Mouse (Mus musculus) neural tube, embryonic 13.5 days (tissue): ENCODE data around the gene Adm2. TPM values are rescaled to one million over a fixed set of nuclear protein-coding genes. Genes with fewer than 3 reads are reported as not detected.
A peak's percentile ranks its signal among the peaks of the same experiment; 100 is the strongest.

ENCODE experiments used
- ATAC-seq: fragments of 200-750 bp; cut with Nextera tagmentation; 2 replicates; pipeline ENCODE4 v1.8.0; 2017; ENCODE audit warnings: low read depth, mild to moderate bottlenecking, moderate TSS enrichment, moderate library complexity
- H3K27ac ChIP-seq: fragments of 300-500 bp; sonication (generic); replicated peaks from 2 replicates; pipeline ENCODE4 v1.5.1; 2015; ENCODE audit warnings: moderate library complexity, mild to moderate bottlenecking, inconsistent platforms
- H3K27me3 ChIP-seq: fragments of 300-500 bp; sonication (generic); 2 replicates; pipeline ENCODE4 v1.6.1; 2015; ENCODE audit warnings: mild to moderate bottlenecking, inconsistent platforms
- H3K36me3 ChIP-seq: fragments of 300-500 bp; sonication (generic); 2 replicates; pipeline ENCODE4 v1.6.1; 2015; ENCODE audit warnings: mild to moderate bottlenecking, inconsistent platforms
- H3K4me1 ChIP-seq: fragments of 300-500 bp; sonication (generic); replicated peaks from 2 replicates; pipeline ENCODE4 v1.6.1; 2015; ENCODE audit warnings: inconsistent platforms
- H3K4me2 ChIP-seq: fragments of 300-500 bp; sonication (generic); 2 replicates; pipeline ENCODE4 v1.6.1; 2015; ENCODE audit warnings: inconsistent platforms, mild to moderate bottlenecking, moderate library complexity
- H3K4me3 ChIP-seq: fragments of 300-500 bp; sonication (generic); 2 replicates; pipeline ENCODE4 v1.5.1; 2015; ENCODE audit warnings: mild to moderate bottlenecking, inconsistent platforms
- H3K9ac ChIP-seq: fragments of 300-500 bp; sonication (generic); 2 replicates; pipeline ENCODE4 v1.6.1; 2015; ENCODE audit warnings: moderate library complexity, mild to moderate bottlenecking, inconsistent platforms
- H3K9me3 ChIP-seq: fragments of 300-500 bp; sonication (generic); 2 replicates; pipeline ENCODE4 v1.6.1; 2016; ENCODE audit warnings: inconsistent platforms
- WGBS: fragments of 180-500 bp; shearing (Covaris S2); methylation state at CpG from one replicate; pipeline ENCODE4 v1.1.7; 2015; 5-methylcytosine and 5-hydroxymethylcytosine counted together
- polyA plus RNA-seq: library from polyadenylated mRNA; unstranded; fragments of >200 nt; fragmentation: Nextera tagmentation; extraction: Ambion mirVana; gene quantifications from 2 replicates; pipeline ENCODE4 v1.2.1, GENCODE M21; 2015

Gene Adm2
- not detected in 2 replicates for polyA plus RNA-seq

- no peak for ATAC-seq
- Histone ChIP-seq H3K4me2 (peak within 1 kb of the TSS; percentile 28), H3K9ac (peak within 1 kb of the TSS; percentile 22; the same call in 1 of the 2 replicates), H3K9me3 (no peaks in the 10 kb centered on the region), H3K36me3 (no peaks in the 10 kb centered on the region), H3K4me1 (peaks cover 7% of the 10 kb centered on the region; the same call in 1 of the 2 replicates), H3K27ac (no peak within 1 kb of the TSS), H3K4me3 (peak within 1 kb of the TSS; percentile 8; the same call in 1 of the 2 replicates), H3K27me3 (peaks cover 14% of the 10 kb centered on the region)
- 9% methylated on average over 26 of the region's 26 CpGs for WGBS
Measured at GRCm38 (mm10) chr15:89322670-89323522, at the start of gene Adm2. TSS of gene Adm2 (plus strand) at chr15:89322720.

GRCm38 (mm10) chr15:89275497-89275896 lies 47.0 kb upstream of the Adm2 start:
- WGBS: 78% methylated on average over 3 of the region's 3 CpGs

GRCm38 (mm10) chr15:89277366-89277765 lies 45.2 kb upstream of the Adm2 start:
- Histone ChIP-seq H3K4me2 (no peak overlapping the region), H3K27ac (no peak overlapping the region), H3K36me3 (peaks cover 98% of the 10 kb centered on the region), H3K4me1 (no peaks in the 10 kb centered on the region), H3K27me3 (no peaks in the 10 kb centered on the region), H3K9me3 (no peaks in the 10 kb centered on the region), H3K9ac (no peak overlapping the region), H3K4me3 (no peak overlapping the region)
- ATAC-seq: no peak
- WGBS: 92% methylated on average over 4 of the region's 4 CpGs

More at GRCm38 (mm10) chr15:89275497-89275896, 47.0 kb upstream of the Adm2 start:
- no peaks in the 10 kb centered on the region for H3K9me3 ChIP-seq
- ATAC-seq: no peak
- no peak overlapping the region for H3K27ac ChIP-seq
- H3K4me2 ChIP-seq: no peak overlapping the region
- no peaks in the 10 kb centered on the region for H3K27me3 ChIP-seq
- no peaks in the 10 kb centered on the region for H3K4me1 ChIP-seq
- H3K9ac ChIP-seq: no peak overlapping the region
- peaks cover 91% of the 10 kb centered on the region for H3K36me3 ChIP-seq
- H3K4me3 ChIP-seq: no peak overlapping the region

GRCm38 (mm10) chr15:89282546-89282945 lies 40.0 kb upstream of the Adm2 start:
- no peak for ATAC-seq
- Histone ChIP-seq H3K27me3 (no peaks in the 10 kb centered on the region), H3K9me3 (no peaks in the 10 kb centered on the region), H3K4me2 (no peak overlapping the region), H3K4me1 (no peaks in the 10 kb centered on the region), H3K27ac (no peak overlapping the region), H3K9ac (no peak overlapping the region), H3K36me3 (peaks cover 100% of the 10 kb centered on the region), H3K4me3 (no peak overlapping the region)
- WGBS: 77% methylated on average over 6 of the region's 6 CpGs

GRCm38 (mm10) chr15:89284094-89284493 lies 38.4 kb upstream of the Adm2 start:
- WGBS: 90% methylated on average over 2 of the region's 2 CpGs
- H3K27me3 ChIP-seq: no peaks in the 10 kb centered on the region
- ATAC-seq: 0 out of 2 replicates have a peak, but pooled peaks have one; percentile 20

GRCm38 (mm10) chr15:89285004-89285403 lies 37.5 kb upstream of the Adm2 start:
- no peak for ATAC-seq
- H3K9me3 ChIP-seq: no peaks in the 10 kb centered on the region
- no peak overlapping the region for H3K4me2 ChIP-seq
- no peaks in the 10 kb centered on the region for H3K27me3 ChIP-seq
- H3K27ac ChIP-seq: no peak overlapping the region
- H3K9ac ChIP-seq: no peak overlapping the region
- H3K36me3 ChIP-seq: peaks cover 100% of the 10 kb centered on the region
- no peak overlapping the region for H3K4me3 ChIP-seq
- H3K4me1 ChIP-seq: no peaks in the 10 kb centered on the region

More at GRCm38 (mm10) chr15:89284094-89284493, 38.4 kb upstream of the Adm2 start:
- no peak overlapping the region for H3K4me3 ChIP-seq
- H3K4me2 ChIP-seq: no peak overlapping the region
- H3K36me3 ChIP-seq: peaks cover 100% of the 10 kb centered on the region
- H3K9me3 ChIP-seq: no peaks in the 10 kb centered on the region
- H3K4me1 ChIP-seq: no peaks in the 10 kb centered on the region
- H3K9ac ChIP-seq: no peak overlapping the region
- no peak overlapping the region for H3K27ac ChIP-seq

- Histone ChIP-seq H3K4me2 (no peak overlapping the region), H3K9me3 (no peaks in the 10 kb centered on the region), H3K36me3 (peaks cover 100% of the 10 kb centered on the region), H3K4me3 (no peak overlapping the region), H3K9ac (no peak overlapping the region), H3K27me3 (no peaks in the 10 kb centered on the region), H3K4me1 (no peaks in the 10 kb centered on the region), H3K27ac (no peak overlapping the region)
- 95% methylated on average over 5 of the region's 5 CpGs for WGBS
- no peak for ATAC-seq
Measured at GRCm38 (mm10) chr15:89285478-89285877, 37.0 kb upstream of the Adm2 start.

GRCm38 (mm10) chr15:89286114-89286513 lies 36.4 kb upstream of the Adm2 start:
- no peaks in the 10 kb centered on the region for H3K27me3 ChIP-seq
- H3K9me3 ChIP-seq: no peaks in the 10 kb centered on the region
- peaks cover 100% of the 10 kb centered on the region for H3K36me3 ChIP-seq
- 0 out of 2 replicates have a peak overlapping the region, but pooled peaks have one; percentile 28 for H3K27ac ChIP-seq
- H3K4me1 ChIP-seq: no peaks in the 10 kb centered on the region
- no peak overlapping the region for H3K4me2 ChIP-seq
- no peak for ATAC-seq
- 90% methylated on average over 7 of the region's 7 CpGs for WGBS
- no peak overlapping the region for H3K9ac ChIP-seq
- no peak overlapping the region for H3K4me3 ChIP-seq

GRCm38 (mm10) chr15:89286582-89286981 lies 35.9 kb upstream of the Adm2 start:
- 75% methylated on average over 5 of the region's 5 CpGs for WGBS
- H3K27ac ChIP-seq: no peak overlapping the region
- H3K9me3 ChIP-seq: no peaks in the 10 kb centered on the region
- no peak overlapping the region for H3K4me2 ChIP-seq
- no peak overlapping the region for H3K4me3 ChIP-seq
- H3K4me1 ChIP-seq: no peaks in the 10 kb centered on the region
- H3K27me3 ChIP-seq: no peaks in the 10 kb centered on the region
- ATAC-seq: no peak
- peaks cover 100% of the 10 kb centered on the region for H3K36me3 ChIP-seq
- no peak overlapping the region for H3K9ac ChIP-seq

GRCm38 (mm10) chr15:89288227-89288767 lies 34.2 kb upstream of the Adm2 start:
- ATAC-seq: no peak
- Histone ChIP-seq H3K36me3 (peaks cover 100% of the 10 kb centered on the region), H3K27me3 (no peaks in the 10 kb centered on the region), H3K9me3 (no peaks in the 10 kb centered on the region), H3K27ac (no peak overlapping the region), H3K4me1 (no peaks in the 10 kb centered on the region), H3K4me2 (no peak overlapping the region), H3K4me3 (no peak overlapping the region), H3K9ac (no peak overlapping the region)
- 90% methylated on average over 23 of the region's 23 CpGs for WGBS

- Histone ChIP-seq H3K36me3 (peaks cover 100% of the 10 kb centered on the region), H3K4me3 (no peak overlapping the region), H3K9me3 (no peaks in the 10 kb centered on the region), H3K27me3 (no peaks in the 10 kb centered on the region), H3K9ac (no peak overlapping the region), H3K4me1 (no peaks in the 10 kb centered on the region), H3K27ac (no peak overlapping the region), H3K4me2 (no peak overlapping the region)
- ATAC-seq: no peak
- WGBS: 93% methylated on average over 11 of the region's 11 CpGs
Measured at GRCm38 (mm10) chr15:89289455-89289854, 33.1 kb upstream of the Adm2 start.

GRCm38 (mm10) chr15:89291521-89291920 lies 31.0 kb upstream of the Adm2 start:
- no peak overlapping the region for H3K27ac ChIP-seq
- no peak overlapping the region for H3K4me3 ChIP-seq
- no peak overlapping the region for H3K4me2 ChIP-seq
- 97% methylated on average over 3 of the region's 3 CpGs for WGBS
- H3K9me3 ChIP-seq: no peaks in the 10 kb centered on the region
- no peaks in the 10 kb centered on the region for H3K4me1 ChIP-seq
- no peak overlapping the region for H3K9ac ChIP-seq
- no peak for ATAC-seq
- peaks cover 100% of the 10 kb centered on the region for H3K36me3 ChIP-seq
- H3K27me3 ChIP-seq: no peaks in the 10 kb centered on the region
